Mouse (Mus musculus) limb, embryonic 14.5 days (tissue): ENCODE measurements around the gene Coch. TPM values are rescaled to one million over a fixed set of nuclear protein-coding genes. Genes with fewer than 3 reads are reported as not detected.
"Not testable (repeated sequence)": the region's sequence is repeated elsewhere in the genome, so short reads cannot be mapped to it uniquely, and the experiment has no call there.

Source experiments
- ATAC-seq: fragments of 200-750 bp; cut with Nextera tagmentation; 2 replicates; pipeline ENCODE4 v1.8.0; 2017; ENCODE audit warnings: low read depth, moderate number of reproducible peaks, moderate TSS enrichment; ENCODE audit not compliant: low FRiP score
- DNase-seq: peaks from one replicate; pipeline ENCODE4 v3.0.0-alpha.2; 2015; ENCODE audit warnings: low spot score
- H3K27ac ChIP-seq: fragments of 300-500 bp; sonication (generic); replicated peaks from 2 replicates; pipeline ENCODE4 v1.5.1; 2014; ENCODE audit warnings: low read depth, mild to moderate bottlenecking, low read length, moderate library complexity, mixed read lengths
- H3K27me3 ChIP-seq: fragments of 300-500 bp; sonication (generic); 2 replicates; pipeline ENCODE4 v1.6.1; 2014; ENCODE audit warnings: low read length, mixed read lengths; ENCODE audit not compliant: control insufficient read depth, insufficient read depth
- H3K36me3 ChIP-seq: fragments of 300-500 bp; sonication (generic); 2 replicates; pipeline ENCODE4 v1.6.1; 2014; ENCODE audit warnings: mild to moderate bottlenecking, low read length, moderate library complexity, mixed read lengths; ENCODE audit not compliant: control insufficient read depth, insufficient read depth
- H3K4me1 ChIP-seq: fragments of 300-500 bp; sonication (generic); 2 replicates; pipeline ENCODE4 v1.6.1; 2014; ENCODE audit warnings: antibody characterized with exemption, low read length, mixed read lengths; ENCODE audit not compliant: control insufficient read depth, insufficient read depth
- H3K4me2 ChIP-seq: fragments of 300-500 bp; sonication (generic); replicated peaks from 2 replicates; pipeline ENCODE4 v1.6.1; 2014; ENCODE audit warnings: low read depth, mild to moderate bottlenecking, low read length, moderate library complexity; ENCODE audit not compliant: severe bottlenecking
- H3K4me3 ChIP-seq: fragments of 300-500 bp; sonication (generic); replicated peaks from 2 replicates; pipeline ENCODE4 v1.5.1; 2014; ENCODE audit warnings: low read length
- H3K9ac ChIP-seq: fragments of 300-500 bp; sonication (generic); 2 replicates; pipeline ENCODE4 v1.6.1; 2014; ENCODE audit warnings: mild to moderate bottlenecking, low read depth, low read length, moderate library complexity; ENCODE audit not compliant: severe bottlenecking
- H3K9me3 ChIP-seq: fragments of 300-500 bp; sonication (generic); 2 replicates; pipeline ENCODE4 v1.6.1; 2016; ENCODE audit warnings: low read length; ENCODE audit not compliant: control insufficient read depth
- POLR2A ChIP-seq: fragments of 200-500 bp; IDR thresholded peaks from 2 replicates; pipeline ENCODE4 v1.8.0; 2012; ENCODE audit warnings: inconsistent platforms, mild to moderate bottlenecking, moderate library complexity, borderline replicate concordance; ENCODE audit not compliant: insufficient read depth, insufficient read length; ENCODE audit errors: extremely low read depth
- WGBS: fragments of 180-500 bp; shearing (Covaris S2); extraction: QIAGEN DNeasy Blood & Tissue Kit; methylation state at CpG from one replicate; pipeline ENCODE4 v1.1.7; 2014; 5-methylcytosine and 5-hydroxymethylcytosine counted together
- polyA plus RNA-seq, 2 experiments: library from polyadenylated mRNA; depleted of rRNA in 1 of 2; stranded (reverse) in 1 of 2; unstranded in 1 of 2; fragments of >200 nt; fragmentation: Nextera tagmentation in 1 of 2; extraction: Ambion mirVana in 1 of 2; gene quantifications; 2 replicates each; pipeline versions ENCODE4 v1.2.1 to v1.2.3; 2012 to 2014

Gene Coch
- polyA plus RNA-seq, 2 experiments, result 6.0 to 7.6 TPM

DNA sequence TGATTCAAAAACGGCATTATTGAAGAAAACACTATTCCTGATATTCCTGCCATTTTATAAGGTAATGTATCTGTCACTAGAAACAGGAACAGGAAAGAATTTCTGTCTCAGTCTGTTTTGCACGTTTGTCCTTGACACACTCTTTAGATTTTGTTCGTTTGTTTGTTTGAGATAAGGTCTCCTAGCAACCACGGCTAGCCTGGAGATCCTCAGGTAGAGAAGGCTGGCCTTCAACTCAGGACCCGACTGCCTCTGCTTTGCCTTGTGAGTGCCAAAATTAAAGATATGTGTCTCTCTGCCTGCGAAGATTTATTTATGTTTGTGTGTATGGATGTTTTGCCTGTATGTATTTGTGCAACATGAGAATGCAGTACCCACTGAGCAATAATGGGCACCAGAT, 48.7 kb downstream of the Coch start:
- ATAC-seq (no peak), DNase-seq (no peak)
- H3K9me3 ChIP-seq, result no peaks in the 10 kb centered on the region
- WGBS, result 61% methylated on average over 6 of the region's 6 CpGs
- TF ChIP-seq POLR2A, result no peak
- H3K4me3 ChIP-seq, result no peak overlapping the region
- no peak overlapping the region for H3K27ac ChIP-seq
- no peak overlapping the region for H3K4me2 ChIP-seq
- H3K9ac ChIP-seq, result no peak overlapping the region
- peaks cover 20% of the 10 kb centered on the region for H3K36me3 ChIP-seq
- no peaks in the 10 kb centered on the region for H3K4me1 ChIP-seq
- no peaks in the 10 kb centered on the region for H3K27me3 ChIP-seq

DNA sequence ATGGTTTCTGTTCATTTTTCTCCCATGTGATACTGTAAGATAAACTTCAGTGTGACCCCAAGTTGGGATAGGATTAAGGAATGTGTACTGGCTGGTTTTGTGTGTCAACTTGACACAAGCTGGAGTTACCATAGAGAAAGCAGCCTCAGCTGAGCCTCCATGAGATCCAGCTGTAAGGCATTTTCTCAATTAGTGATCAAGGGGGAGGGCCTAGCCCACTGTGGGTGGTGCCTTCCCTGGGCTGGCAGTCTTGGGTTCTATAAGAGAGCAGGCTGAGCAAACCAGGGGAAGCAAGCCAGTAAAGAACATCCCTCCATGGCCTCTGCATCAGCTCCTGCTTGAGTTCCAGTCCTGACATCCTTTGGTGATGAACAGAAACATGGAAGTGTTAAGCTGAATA, 56.3 kb downstream of the Coch start:
- H3K9me3 ChIP-seq, DNase-seq, H3K4me2 ChIP-seq, H3K9ac ChIP-seq, H3K4me1 ChIP-seq, H3K27ac ChIP-seq, ATAC-seq, H3K27me3 ChIP-seq, H3K4me3 ChIP-seq: not testable (repeated sequence)
- H3K36me3 ChIP-seq, result peaks cover 46% of the 10 kb centered on the region

Other genes with a start within 250 kb of the Coch start
- 19.2 and 20.3 TPM in 2 replicates for gene G2e3, start 245.3 kb upstream of the Coch start, polyA plus RNA-seq (2012; rRNA removed)
- gene G2e3, start 245.3 kb upstream of the Coch start, polyA plus RNA-seq (2014; fragmentation: Nextera tagmentation; extraction: Ambion mirVana), result 26.9 and 28.3 TPM in 2 replicates
- gene Scfd1, start 215.8 kb upstream of the Coch start, polyA plus RNA-seq (2012; rRNA removed), result 42.2 and 50.9 TPM in 2 replicates
- gene Scfd1, start 215.8 kb upstream of the Coch start, polyA plus RNA-seq (2014; fragmentation: Nextera tagmentation; extraction: Ambion mirVana), result 87.6 TPM in 2 replicates
- gene Ap4s1, start 97.7 kb downstream of the Coch start, polyA plus RNA-seq (2012; rRNA removed), result 15.1 and 18.5 TPM in 2 replicates
- gene Ap4s1, start 97.7 kb downstream of the Coch start, polyA plus RNA-seq (2014; fragmentation: Nextera tagmentation; extraction: Ambion mirVana), result 32.8 and 34.6 TPM in 2 replicates
- 61.0 and 67.4 TPM in 2 replicates for gene Strn3, start 98.6 kb downstream of the Coch start, polyA plus RNA-seq (2012; rRNA removed)
- 73.3 and 75.3 TPM in 2 replicates for gene Strn3, start 98.6 kb downstream of the Coch start, polyA plus RNA-seq (2014; fragmentation: Nextera tagmentation; extraction: Ambion mirVana)
- gene Hectd1, start 236.2 kb downstream of the Coch start, polyA plus RNA-seq (2012; rRNA removed), result 32.8 and 35.8 TPM in 2 replicates
- gene Hectd1, start 236.2 kb downstream of the Coch start, polyA plus RNA-seq (2014; fragmentation: Nextera tagmentation; extraction: Ambion mirVana), result 44.0 and 45.6 TPM in 2 replicates